Mouse (Mus musculus): ENCODE measurements at regions not wholly inside any gene's neighbourhood (a gene's known extent, or its start where the extent isn't known, plus 50 kb on each side); places are given as distances from the start of the nearest gene placed in this dataset.

GRCm38 (mm10) chrY:74732116-74732515, 108.4 kb downstream of the Gm21913 start:
- DNase-seq, result peak; percentile 24

Data from lung, postnatal 36 days (tissue).